Mouse (Mus musculus): ENCODE data around the gene Agpat1.

The Agpat1 gene

GRCm38 (mm10) chr17:34630761-34631301 is 26.8 kb downstream of the Agpat1 start:
- no peak for DNase-seq (ENCODE audit: extremely low spot score, low read depth, low spot score)

- no peak for DNase-seq (ENCODE audit: extremely low spot score, low read depth, low spot score)
Measured at GRCm38 (mm10) chr17:34631647-34632046, 27.6 kb downstream of the Agpat1 start.

GRCm38 (mm10) chr17:34632261-34632691 is 28.2 kb downstream of the Agpat1 start:
- DNase-seq (ENCODE audit: extremely low spot score, low read depth, low spot score): no peak

- DNase-seq (ENCODE audit: extremely low spot score, low read depth, low spot score): no peak
Measured at GRCm38 (mm10) chr17:34635671-34636070, 31.6 kb downstream of the Agpat1 start.

DNA sequence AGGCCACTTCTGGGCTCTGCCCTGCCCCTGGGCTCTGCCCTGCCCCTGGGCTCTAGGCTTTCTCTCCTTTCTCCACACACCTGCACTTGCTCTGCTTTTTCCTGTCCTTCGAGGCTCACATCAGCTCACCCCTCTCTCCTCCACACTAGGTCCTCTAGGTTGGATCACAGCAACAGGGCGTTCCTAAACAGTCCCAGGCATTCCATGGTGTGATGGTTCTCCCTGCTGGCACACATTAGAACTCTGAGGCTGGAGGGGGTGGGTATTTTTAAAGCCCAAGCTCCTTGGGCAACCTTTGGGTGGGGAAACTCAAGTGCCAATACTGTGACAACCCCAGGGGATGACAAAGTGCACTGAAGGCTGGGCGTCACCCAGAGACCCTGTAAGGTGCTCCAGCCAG is 33.4 kb downstream of the Agpat1 start:
- no peak for DNase-seq (ENCODE audit: extremely low spot score, low read depth, low spot score)

DNA sequence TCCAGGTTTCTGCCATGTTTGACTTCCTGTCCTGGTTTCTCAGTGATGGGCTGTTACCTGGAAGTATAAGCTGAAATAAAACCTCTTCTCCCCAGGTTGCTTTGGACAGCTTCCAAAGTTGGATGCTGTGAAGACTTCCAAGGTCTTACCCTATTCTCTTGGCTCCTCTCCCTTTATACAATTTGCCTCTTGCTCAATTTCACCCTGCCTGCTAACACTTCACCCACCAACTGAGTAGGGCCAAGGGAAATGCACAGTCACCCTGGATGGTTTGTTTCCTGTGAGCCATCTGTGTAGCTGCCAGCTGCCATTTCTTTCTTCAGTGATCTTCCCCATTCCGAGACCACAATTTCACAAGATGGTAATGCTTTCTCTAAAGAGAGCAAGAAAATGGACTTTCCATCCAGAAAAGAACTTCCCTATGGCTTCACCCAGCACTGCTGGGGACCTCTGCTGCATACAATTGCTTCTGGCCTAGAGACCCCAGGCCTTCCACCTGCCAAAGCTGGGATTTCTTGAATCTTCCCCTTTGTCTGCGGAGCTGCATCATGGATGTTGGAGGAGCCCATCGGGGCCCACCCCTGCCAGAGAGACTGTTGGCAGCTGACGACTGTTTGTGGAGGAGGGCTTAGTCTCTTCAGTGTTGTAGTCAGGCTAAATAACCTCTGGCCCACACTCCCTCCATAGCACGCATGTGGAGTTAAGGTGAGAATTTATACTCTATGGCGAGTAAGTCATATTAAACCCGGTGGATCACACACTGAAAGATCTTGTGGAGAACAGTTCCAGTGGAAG is 35.6 kb downstream of the Agpat1 start:
- no peak for DNase-seq (ENCODE audit: extremely low spot score, low read depth, low spot score)

GRCm38 (mm10) chr17:34640778-34641601 is 36.9 kb downstream of the Agpat1 start:
- no peak for DNase-seq (ENCODE audit: extremely low spot score, low read depth, low spot score)

- DNase-seq (ENCODE audit: extremely low spot score, low read depth, low spot score): no peak
Measured at GRCm38 (mm10) chr17:34641945-34642344, 37.9 kb downstream of the Agpat1 start.

- no peak for DNase-seq (ENCODE audit: extremely low spot score, low read depth, low spot score)
Measured at GRCm38 (mm10) chr17:34643379-34643778, 39.3 kb downstream of the Agpat1 start.

GRCm38 (mm10) chr17:34643944-34644343 is 39.9 kb downstream of the Agpat1 start:
- DNase-seq (ENCODE audit: extremely low spot score, low read depth, low spot score): no peak

- DNase-seq (ENCODE audit: extremely low spot score, low read depth, low spot score): peak; percentile 96
Measured at GRCm38 (mm10) chr17:34644608-34645007, 40.5 kb downstream of the Agpat1 start, which contains the start of gene Fkbpl. Fkbpl (plus strand) TSS chr17:34644764.

DNA sequence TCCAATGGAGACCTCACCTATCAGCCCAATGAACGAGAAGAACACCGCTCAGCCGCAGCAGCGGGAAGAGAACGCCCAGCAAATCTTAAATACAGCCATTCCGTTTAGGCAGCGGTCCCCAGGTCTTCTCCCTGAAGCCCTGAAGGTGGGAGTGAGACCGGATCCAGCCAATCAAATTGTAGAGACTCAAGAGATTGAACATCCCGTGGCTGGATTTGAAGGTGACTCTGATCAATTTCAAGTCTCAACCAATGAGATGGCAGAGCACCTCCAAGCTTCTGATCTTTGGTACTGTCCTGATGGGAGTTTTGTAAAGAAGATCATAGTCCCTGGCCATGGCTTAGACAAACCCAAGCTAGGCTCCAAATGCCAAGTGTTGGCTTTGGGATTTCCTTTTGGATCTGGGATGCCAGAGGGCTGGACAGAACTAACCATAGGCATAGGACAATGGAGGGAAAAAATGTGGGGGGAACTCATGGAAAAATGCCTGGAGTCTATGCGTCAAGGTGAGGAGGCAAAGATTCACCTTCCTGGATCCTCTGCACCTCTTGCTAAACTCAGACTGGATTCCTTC is 41.3 kb downstream of the Agpat1 start:
- no peak for DNase-seq (ENCODE audit: extremely low spot score, low read depth, low spot score)

GRCm38 (mm10) chr17:34645831-34646511 is 41.9 kb downstream of the Agpat1 start:
- no peak for DNase-seq (ENCODE audit: extremely low spot score, low read depth, low spot score)

GRCm38 (mm10) chr17:34646906-34647787 is 43.1 kb downstream of the Agpat1 start, which contains the start of gene Atf6b:
Atf6b (plus strand) TSS chr17:34647146.
- peak; percentile 93 for DNase-seq (ENCODE audit: extremely low spot score, low read depth, low spot score)

- no peak for DNase-seq (ENCODE audit: extremely low spot score, low read depth, low spot score)
Measured at GRCm38 (mm10) chr17:34648141-34648890, 44.3 kb downstream of the Agpat1 start.

DNA sequence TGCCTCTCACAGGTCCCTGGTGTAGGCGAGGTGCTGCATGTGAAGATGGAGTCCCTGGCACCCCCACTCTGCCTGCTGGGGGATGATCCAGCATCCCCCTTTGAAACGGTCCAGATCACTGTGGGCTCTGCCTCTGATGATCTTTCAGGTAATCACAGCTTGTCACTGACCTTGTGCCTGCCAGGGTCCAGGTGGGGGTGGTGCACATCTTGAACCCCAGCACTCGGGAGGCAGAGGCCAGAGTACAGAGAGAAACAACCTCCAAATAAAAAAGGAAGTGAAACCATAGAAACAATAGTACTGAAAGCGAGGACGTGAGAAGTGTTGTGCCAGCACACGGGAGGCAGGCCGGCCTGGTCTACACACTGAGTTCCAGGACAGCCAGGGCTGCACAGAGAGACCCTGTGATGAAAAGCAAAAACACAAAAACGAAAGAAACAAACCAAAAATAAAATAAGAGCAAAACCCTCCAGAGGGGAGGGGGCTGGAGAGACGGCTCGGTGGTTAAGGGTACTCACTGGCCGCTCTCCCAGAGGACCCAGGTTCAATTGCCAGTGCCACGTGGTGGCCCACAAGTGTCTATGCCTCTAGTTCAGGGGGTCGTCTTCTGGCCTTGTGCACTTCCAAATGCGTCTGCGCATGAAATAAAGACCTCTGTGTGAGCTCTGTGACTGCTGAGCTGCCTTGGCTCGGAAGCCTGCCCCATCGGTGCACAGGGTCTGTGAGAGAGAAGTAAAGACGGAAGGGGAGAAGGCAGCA is 45.2 kb downstream of the Agpat1 start:
- no peak for DNase-seq (ENCODE audit: extremely low spot score, low read depth, low spot score)

- no peak for DNase-seq (ENCODE audit: extremely low spot score, low read depth, low spot score)
Measured at GRCm38 (mm10) chr17:34650781-34651180, 46.7 kb downstream of the Agpat1 start.

DNA sequence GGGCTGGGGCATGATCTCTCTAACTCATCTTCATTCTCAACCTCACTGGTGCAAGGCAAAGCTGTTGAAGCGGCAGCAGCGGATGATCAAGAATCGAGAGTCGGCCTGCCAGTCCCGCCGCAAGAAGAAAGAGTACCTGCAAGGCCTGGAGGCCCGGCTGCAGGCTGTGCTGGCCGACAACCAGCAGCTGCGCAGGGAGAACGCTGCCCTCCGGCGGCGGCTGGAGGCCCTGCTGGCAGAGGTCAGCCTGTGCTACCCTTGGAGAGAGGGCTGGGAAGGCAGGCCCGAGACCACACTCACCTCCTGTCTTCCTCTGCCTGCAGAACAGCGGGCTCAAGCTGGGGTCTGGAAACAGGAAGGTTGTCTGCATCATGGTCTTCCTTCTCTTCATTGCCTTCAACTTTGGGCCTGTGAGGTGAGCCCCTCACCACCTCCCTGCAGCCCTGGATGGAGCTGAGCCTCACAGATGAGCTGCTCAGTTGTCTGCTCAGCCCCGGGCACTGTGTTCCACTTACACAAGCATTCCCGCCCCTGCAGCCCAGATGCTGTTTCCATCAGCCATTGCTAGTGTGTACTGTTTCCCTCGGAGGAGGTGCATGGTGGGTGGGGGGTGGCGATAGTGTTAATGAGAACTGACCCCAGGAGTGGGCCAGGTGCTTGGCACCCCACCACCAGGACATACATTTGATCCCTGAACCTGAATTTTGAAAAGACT is 47.6 kb downstream of the Agpat1 start:
- DNase-seq (ENCODE audit: extremely low spot score, low read depth, low spot score): no peak
